Mouse (Mus musculus): ENCODE data around the gene Vegfb. TPM values are rescaled to one million over a fixed set of nuclear protein-coding genes. Genes with fewer than 3 reads are reported as not detected.

Gene Vegfb
- polyA plus RNA-seq, 1 experiment from 2014 or later = 23.2 TPM

GRCm38 (mm10) chr19:6969665-6970381 is 17.6 kb downstream of the Vegfb start:
- H3K36me3 ChIP-seq (ENCODE audit: control insufficient read depth, insufficient read depth) = peaks cover 19% of the 10 kb centered on the region
- H3K27me3 ChIP-seq (replicated peaks; ENCODE audit: control insufficient read depth, insufficient read depth, low read length) = no peaks in the 10 kb centered on the region
- H3K4me3 ChIP-seq (ENCODE audit: low read depth, low read length) = peak overlapping the region; percentile 82
- WGBS = under 1% methylated on average over 55 of the region's 55 CpGs
- peak overlapping the region; percentile 83 for H3K4me2 ChIP-seq (replicated peaks; ENCODE audit: low read depth)
- ATAC-seq = peak; percentile 58
- TF ChIP-seq CTCF (IDR thresholded peaks at IDR 0.05; ENCODE audit: low read depth) = peak; percentile 78
- peak overlapping the region; percentile 88 for H3K9ac ChIP-seq (ENCODE audit: low read depth, low read length)
- H3K4me1 ChIP-seq (replicated peaks; ENCODE audit: control insufficient read depth, insufficient read depth, low read length) = peaks cover 17% of the 10 kb centered on the region
- H3K9me3 ChIP-seq (ENCODE audit: control insufficient read depth) = no peaks in the 10 kb centered on the region
- H3K27ac ChIP-seq (ENCODE audit: low read depth, low read length) = peak overlapping the region; percentile 95

- Histone ChIP-seq H3K4me1 (replicated peaks; ENCODE audit: control insufficient read depth, insufficient read depth, low read length) (peaks cover 17% of the 10 kb centered on the region), H3K27me3 (replicated peaks; ENCODE audit: control insufficient read depth, insufficient read depth, low read length) (no peaks in the 10 kb centered on the region), H3K4me3 (ENCODE audit: low read depth, low read length) (peak overlapping the region; percentile 82)
These were observed 18.2 kb downstream of the Vegfb start for GRCm38 (mm10) chr19:6969291-6969664.

GRCm38 (mm10) chr19:6968491-6969271 is 18.8 kb downstream of the Vegfb start:
- 5% methylated on average over 15 of the region's 15 CpGs for WGBS

More at GRCm38 (mm10) chr19:6969291-6969664, 18.2 kb downstream of the Vegfb start:
- peak overlapping the region; percentile 88 for H3K9ac ChIP-seq (ENCODE audit: low read depth, low read length)
- peak overlapping the region; percentile 95 for H3K27ac ChIP-seq (ENCODE audit: low read depth, low read length)
- ATAC-seq = no peak
- no peaks in the 10 kb centered on the region for H3K9me3 ChIP-seq (ENCODE audit: control insufficient read depth)
- no peak for TF ChIP-seq CTCF (IDR thresholded peaks at IDR 0.05; ENCODE audit: low read depth)
- peak overlapping the region; percentile 83 for H3K4me2 ChIP-seq (replicated peaks; ENCODE audit: low read depth)
- WGBS = under 1% methylated on average over 20 of the region's 20 CpGs
- H3K36me3 ChIP-seq (ENCODE audit: control insufficient read depth, insufficient read depth) = peaks cover 25% of the 10 kb centered on the region

GRCm38 (mm10) chr19:6956461-6956860 is 31.0 kb downstream of the Vegfb start:
- no peaks in the 10 kb centered on the region for H3K9me3 ChIP-seq (ENCODE audit: control insufficient read depth)
- peaks cover 81% of the 10 kb centered on the region for H3K36me3 ChIP-seq (ENCODE audit: control insufficient read depth, insufficient read depth)
- H3K4me3 ChIP-seq (ENCODE audit: low read depth, low read length) = no peak overlapping the region
- H3K4me2 ChIP-seq (replicated peaks; ENCODE audit: low read depth) = no peak overlapping the region
- TF ChIP-seq CTCF (IDR thresholded peaks at IDR 0.05; ENCODE audit: low read depth) = no peak
- H3K9ac ChIP-seq (ENCODE audit: low read depth, low read length) = no peak overlapping the region
- ATAC-seq = no peak
- peaks cover 6% of the 10 kb centered on the region; the same call in 1 of the 2 replicates for H3K4me1 ChIP-seq (replicated peaks; ENCODE audit: control insufficient read depth, insufficient read depth, low read length)
- no peaks in the 10 kb centered on the region for H3K27me3 ChIP-seq (replicated peaks; ENCODE audit: control insufficient read depth, insufficient read depth, low read length)
- no peak overlapping the region; the same call in 1 of the 2 replicates for H3K27ac ChIP-seq (ENCODE audit: low read depth, low read length)
- 74% methylated on average over 10 of the region's 10 CpGs for WGBS

More at GRCm38 (mm10) chr19:6968491-6969271, 18.8 kb downstream of the Vegfb start:
- no peaks in the 10 kb centered on the region for H3K9me3 ChIP-seq (ENCODE audit: control insufficient read depth)
- H3K27me3 ChIP-seq (replicated peaks; ENCODE audit: control insufficient read depth, insufficient read depth, low read length) = no peaks in the 10 kb centered on the region
- H3K4me1 ChIP-seq (replicated peaks; ENCODE audit: control insufficient read depth, insufficient read depth, low read length) = peaks cover 17% of the 10 kb centered on the region
- peak; percentile 90 for ATAC-seq
- peak overlapping the region; percentile 82 for H3K4me3 ChIP-seq (ENCODE audit: low read depth, low read length)
- peak overlapping the region; percentile 83 for H3K4me2 ChIP-seq (replicated peaks; ENCODE audit: low read depth)
- peak overlapping the region; percentile 95 for H3K27ac ChIP-seq (ENCODE audit: low read depth, low read length)
- TF ChIP-seq CTCF (IDR thresholded peaks at IDR 0.05; ENCODE audit: low read depth) = no peak
- peaks cover 31% of the 10 kb centered on the region for H3K36me3 ChIP-seq (ENCODE audit: control insufficient read depth, insufficient read depth)
- H3K9ac ChIP-seq (ENCODE audit: low read depth, low read length) = peak overlapping the region; percentile 88

GRCm38 (mm10) chr19:6955424-6955823 is 32.0 kb downstream of the Vegfb start:
- H3K27ac ChIP-seq (ENCODE audit: low read depth, low read length) = no peak overlapping the region
- no peak overlapping the region for H3K4me2 ChIP-seq (replicated peaks; ENCODE audit: low read depth)
- TF ChIP-seq CTCF (IDR thresholded peaks at IDR 0.05; ENCODE audit: low read depth) = no peak
- no peaks in the 10 kb centered on the region for H3K9me3 ChIP-seq (ENCODE audit: control insufficient read depth)
- H3K4me1 ChIP-seq (replicated peaks; ENCODE audit: control insufficient read depth, insufficient read depth, low read length) = peaks cover 6% of the 10 kb centered on the region; the same call in 1 of the 2 replicates
- peaks cover 76% of the 10 kb centered on the region for H3K36me3 ChIP-seq (ENCODE audit: control insufficient read depth, insufficient read depth)
- H3K4me3 ChIP-seq (ENCODE audit: low read depth, low read length) = no peak overlapping the region
- ATAC-seq = no peak
- H3K9ac ChIP-seq (ENCODE audit: low read depth, low read length) = no peak overlapping the region
- no peaks in the 10 kb centered on the region for H3K27me3 ChIP-seq (replicated peaks; ENCODE audit: control insufficient read depth, insufficient read depth, low read length)
- WGBS = 73% methylated on average over 7 of the region's 7 CpGs

GRCm38 (mm10) chr19:6954046-6954445 is 33.4 kb downstream of the Vegfb start:
- peak; percentile 73 for TF ChIP-seq CTCF (IDR thresholded peaks at IDR 0.05; ENCODE audit: low read depth)
- H3K9ac ChIP-seq (ENCODE audit: low read depth, low read length) = no peak overlapping the region
- no peak overlapping the region for H3K4me3 ChIP-seq (ENCODE audit: low read depth, low read length)
- H3K36me3 ChIP-seq (ENCODE audit: control insufficient read depth, insufficient read depth) = peaks cover 63% of the 10 kb centered on the region
- H3K27me3 ChIP-seq (replicated peaks; ENCODE audit: control insufficient read depth, insufficient read depth, low read length) = no peaks in the 10 kb centered on the region
- 0 out of 2 replicates have a peak overlapping the region, but pooled peaks have one; percentile 3 for H3K4me2 ChIP-seq (replicated peaks; ENCODE audit: low read depth)
- no peak for ATAC-seq
- peak overlapping the region; percentile 57 for H3K27ac ChIP-seq (ENCODE audit: low read depth, low read length)
- H3K4me1 ChIP-seq (replicated peaks; ENCODE audit: control insufficient read depth, insufficient read depth, low read length) = peaks cover 6% of the 10 kb centered on the region; the same call in 1 of the 2 replicates
- no peaks in the 10 kb centered on the region for H3K9me3 ChIP-seq (ENCODE audit: control insufficient read depth)
- 39% methylated on average over 9 of the region's 9 CpGs for WGBS
